Mouse (Mus musculus): Measurements from ENCODE around the gene Nox3. TPM values are rescaled to one million over a fixed set of nuclear protein-coding genes. Genes with fewer than 3 reads are reported as not detected.

Nox3 gene
- polyA plus RNA-seq (2021): not detected

- peaks cover 16% of the 10 kb centered on the region for H3K27me3 ChIP-seq
- ATAC-seq (no peak), DNase-seq (ENCODE audit: low read depth, low spot score) (no peak)
- ChIA-PET POLR2A (interaction anchor here (0.6 kb wide), 1 partner anchor 200 kb away, joined by 3 read pairs; no protein-coding TSS in a partner anchor), CTCF (no interaction called here)
- no peak for TF ChIP-seq CTCF (IDR thresholded peaks at IDR 0.05)
- in situ Hi-C loops (cut with MboI; ENCODE audit: low pct_unique_long_range_greater_than_20kb): no loop called here
Observed at GRCm38 (mm10) chr17:3696161-3696560, at the start of gene Nox3. TSS of gene Nox3 (minus strand) at chr17:3696261.

- ChIA-PET CTCF (no interaction called here), POLR2A (no interaction called here)
- in situ Hi-C loops (cut with MboI; ENCODE audit: low pct_unique_long_range_greater_than_20kb): no loop called here
- ATAC-seq (no peak), DNase-seq (ENCODE audit: low read depth, low spot score) (no peak)
- peaks cover 25% of the 10 kb centered on the region for H3K27me3 ChIP-seq
- no peak for TF ChIP-seq CTCF (IDR thresholded peaks at IDR 0.05)
Observed at GRCm38 (mm10) chr17:3744402-3744801, 48.3 kb upstream of the Nox3 start.

GRCm38 (mm10) chr17:3736936-3737335 lies 40.9 kb upstream of the Nox3 start:
- DNase-seq (ENCODE audit: low read depth, low spot score): no peak
- ChIA-PET CTCF (interaction anchor here (1.3 to 1.4 kb wide), 2 partner anchors 12 to 33 kb away, joined by 3 to 4 read pairs; no protein-coding TSS in a partner anchor), POLR2A (no interaction called here)
- TF ChIP-seq CTCF (IDR thresholded peaks at IDR 0.05): no peak
- H3K27me3 ChIP-seq: peaks cover 19% of the 10 kb centered on the region
- in situ Hi-C loops (cut with MboI; ENCODE audit: low pct_unique_long_range_greater_than_20kb): no loop called here
- ATAC-seq: no peak

GRCm38 (mm10) chr17:3734286-3734685 lies 38.2 kb upstream of the Nox3 start:
- in situ Hi-C loops (cut with MboI; ENCODE audit: low pct_unique_long_range_greater_than_20kb): no loop called here
- no peak for TF ChIP-seq CTCF (IDR thresholded peaks at IDR 0.05)
- ChIA-PET CTCF (no interaction called here), POLR2A (no interaction called here)
- ATAC-seq: no peak
- no peak for DNase-seq (ENCODE audit: low read depth, low spot score)
- H3K27me3 ChIP-seq: peaks cover 18% of the 10 kb centered on the region

GRCm38 (mm10) chr17:3705350-3705930 lies 9.4 kb upstream of the Nox3 start:
- in situ Hi-C loops (cut with MboI; ENCODE audit: low pct_unique_long_range_greater_than_20kb): no loop called here

GRCm38 (mm10) chr17:3702320-3702719 lies 6.3 kb upstream of the Nox3 start:
- in situ Hi-C loops (cut with MboI; ENCODE audit: low pct_unique_long_range_greater_than_20kb): no loop called here
- no peak for DNase-seq (ENCODE audit: low read depth, low spot score)
- no peak for ATAC-seq
- no peak for TF ChIP-seq CTCF (IDR thresholded peaks at IDR 0.05)
- ChIA-PET CTCF (interaction anchor here (1.1 kb wide), 1 partner anchor 79 kb away, joined by 3 read pairs; no protein-coding TSS in a partner anchor), POLR2A (no interaction called here)
- peaks cover 14% of the 10 kb centered on the region for H3K27me3 ChIP-seq

More at GRCm38 (mm10) chr17:3705350-3705930, 9.4 kb upstream of the Nox3 start:
- ATAC-seq (no peak), DNase-seq (ENCODE audit: low read depth, low spot score) (no peak)
- ChIA-PET CTCF (no interaction called here), POLR2A (no interaction called here)
- peaks cover 14% of the 10 kb centered on the region for H3K27me3 ChIP-seq
- no peak for TF ChIP-seq CTCF (IDR thresholded peaks at IDR 0.05)

GRCm38 (mm10) chr17:3692817-3693216 lies 3.2 kb downstream of the Nox3 start:
- in situ Hi-C loops (cut with MboI; ENCODE audit: low pct_unique_long_range_greater_than_20kb): no loop called here

GRCm38 (mm10) chr17:3690499-3691258 lies 5.4 kb downstream of the Nox3 start:
- no peak for TF ChIP-seq CTCF (IDR thresholded peaks at IDR 0.05)

More at GRCm38 (mm10) chr17:3692817-3693216, 3.2 kb downstream of the Nox3 start:
- POLR2A ChIA-PET: no interaction called here
- CTCF ChIA-PET: interaction anchor here (3.4 kb wide), 1 partner anchor 9 kb away, joined by 9 read pairs; no protein-coding TSS in a partner anchor
- ATAC-seq (no peak), DNase-seq (ENCODE audit: low read depth, low spot score) (no peak)
- peaks cover 22% of the 10 kb centered on the region for H3K27me3 ChIP-seq
- TF ChIP-seq CTCF (IDR thresholded peaks at IDR 0.05): no peak

GRCm38 (mm10) chr17:3683662-3684061 lies 12.4 kb downstream of the Nox3 start:
- no peak for TF ChIP-seq CTCF (IDR thresholded peaks at IDR 0.05)
- ChIA-PET CTCF (interaction anchor here (3.1 kb wide), 1 partner anchor 9 kb away, joined by 9 read pairs; no protein-coding TSS in a partner anchor), POLR2A (no interaction called here)
- no peak for DNase-seq (ENCODE audit: low read depth, low spot score)
- ATAC-seq: no peak
- peaks cover 24% of the 10 kb centered on the region for H3K27me3 ChIP-seq
- in situ Hi-C loops (cut with MboI; ENCODE audit: low pct_unique_long_range_greater_than_20kb): no loop called here

More at GRCm38 (mm10) chr17:3690499-3691258, 5.4 kb downstream of the Nox3 start:
- ATAC-seq: no peak
- POLR2A ChIA-PET: no interaction called here
- in situ Hi-C loops (cut with MboI; ENCODE audit: low pct_unique_long_range_greater_than_20kb): no loop called here
- DNase-seq (ENCODE audit: low read depth, low spot score): no peak
- CTCF ChIA-PET: interaction anchor here (3.4 kb wide), 1 partner anchor 7 kb away, joined by 9 read pairs; no protein-coding TSS in a partner anchor
- peaks cover 27% of the 10 kb centered on the region for H3K27me3 ChIP-seq

GRCm38 (mm10) chr17:3669226-3669625 lies 26.8 kb downstream of the Nox3 start:
- ATAC-seq (no peak), DNase-seq (ENCODE audit: low read depth, low spot score) (no peak)
- in situ Hi-C loops (cut with MboI; ENCODE audit: low pct_unique_long_range_greater_than_20kb): no loop called here
- H3K27me3 ChIP-seq: peaks cover 13% of the 10 kb centered on the region
- ChIA-PET CTCF (no interaction called here), POLR2A (interaction anchor here (0.5 kb wide), 1 partner anchor 10 kb away, joined by 3 read pairs; no protein-coding TSS in a partner anchor)
- no peak for TF ChIP-seq CTCF (IDR thresholded peaks at IDR 0.05)

GRCm38 (mm10) chr17:3667287-3667686 lies 28.8 kb downstream of the Nox3 start:
- CTCF ChIA-PET: no interaction called here
- ATAC-seq: no peak
- DNase-seq (ENCODE audit: low read depth, low spot score): no peak
- POLR2A ChIA-PET: no interaction called here
- no peak for TF ChIP-seq CTCF (IDR thresholded peaks at IDR 0.05)
- peaks cover 6% of the 10 kb centered on the region for H3K27me3 ChIP-seq
- in situ Hi-C loops (cut with MboI; ENCODE audit: low pct_unique_long_range_greater_than_20kb): no loop called here
